Mouse (Mus musculus): ENCODE measurements at regions not wholly inside any gene's neighbourhood (a gene's known extent, or its start where the extent isn't known, plus 50 kb on each side); places are given as distances from the start of the nearest gene placed in this dataset.

- TF ChIP-seq UBTF (IDR thresholded peaks at IDR 0.05; ENCODE audit: low read depth, low read length): no peak
- TF ChIP-seq POLR2A (IDR thresholded peaks at IDR 0.05; ENCODE audit: low read depth, low read length): no peak
- no peak for TF ChIP-seq SMC3 (IDR thresholded peaks at IDR 0.05; ENCODE audit: low read depth, low read length)
- no peak for TF ChIP-seq CTCF (conservative IDR thresholded peaks at IDR 0.05 in 1 of 2, IDR thresholded peaks at IDR 0.05 in 1 of 2; ENCODE audit: low read depth in 2 of 2, low read length in 2 of 2)
- no peak; the same call in 1 of the 2 replicates for TF ChIP-seq HCFC1 (IDR thresholded peaks at IDR 0.05; ENCODE audit: low read depth, low read length)
- TF ChIP-seq SIN3A (IDR thresholded peaks at IDR 0.05; ENCODE audit: low read length): no peak
- no peak for TF ChIP-seq MAFK (IDR thresholded peaks at IDR 0.05; ENCODE audit: insufficient replicate concordance, low read length)
Observed at GRCm38 (mm10) chr3:39830488-39831056, 700.5 kb upstream of the Intu start.
